Mouse (Mus musculus): ENCODE results near the gene 2210016L21Rik. TPM values are rescaled to one million over a fixed set of nuclear protein-coding genes. Genes with fewer than 3 reads are reported as not detected.

Gene 2210016L21Rik
- polyA plus RNA-seq (2012; rRNA removed): 17.9 and 19.3 TPM in 2 replicates

DNA sequence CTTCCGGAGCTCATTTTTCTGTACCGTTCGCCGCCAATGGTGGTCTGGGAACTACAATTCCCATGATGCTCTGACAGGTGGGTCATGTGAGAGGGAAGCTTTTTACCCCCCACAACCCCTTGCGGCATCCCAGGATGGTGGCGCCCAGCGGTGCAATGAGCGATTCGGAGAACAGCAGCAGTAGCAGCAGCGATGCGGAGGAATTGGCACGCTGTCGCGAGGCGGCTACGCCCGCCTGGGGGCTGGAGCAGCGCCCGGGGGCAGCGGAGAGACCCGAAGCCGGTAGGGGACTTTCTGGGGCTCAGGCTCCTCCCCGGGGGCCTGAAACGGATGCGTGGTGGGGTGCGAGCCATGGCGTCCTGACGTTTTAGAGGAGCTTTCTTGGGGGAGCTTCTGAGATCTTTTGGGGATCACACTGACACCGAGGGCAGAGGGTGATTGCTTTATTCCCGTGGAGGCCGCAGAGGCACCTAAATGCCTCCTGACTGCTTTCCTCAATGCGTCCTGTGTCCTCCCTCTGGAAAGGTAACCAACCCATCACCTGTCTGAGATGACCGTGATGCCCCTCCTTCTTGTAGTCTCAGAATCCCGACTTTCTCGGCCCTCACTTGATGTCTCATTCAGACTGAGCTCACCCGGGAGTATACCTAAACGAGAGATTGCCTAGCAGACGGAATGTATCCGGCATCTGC is at the start of gene 2210016L21Rik:
Gene 2210016L21Rik (plus strand): TSS at position 85 of the 692 bp plus-strand sequence.
- WGBS: 2% methylated on average over 39 of the region's 39 CpGs
- H3K36me3 ChIP-seq (ENCODE audit: control insufficient read depth, insufficient read depth, low read length): peaks cover 22% of the 10 kb centered on the region
- peak; percentile 74 to 78 for DNase-seq (ENCODE audit: low read depth in 1 of 2, low spot score in 2 of 2)
- no peaks in the 10 kb centered on the region for H3K4me1 ChIP-seq (ENCODE audit: control insufficient read depth, insufficient read depth, insufficient read length)
- H3K4me3 ChIP-seq (ENCODE audit: extremely low read depth, insufficient read depth, insufficient read length): peak within 1 kb of the TSS; percentile 91
- peak within 1 kb of the TSS; percentile 88 for H3K27ac ChIP-seq (ENCODE audit: insufficient read depth, low read length)
- H3K27me3 ChIP-seq (ENCODE audit: control insufficient read depth, insufficient read depth, low read length): no peaks in the 10 kb centered on the region
- TF ChIP-seq POLR2A (IDR thresholded peaks at IDR 0.05; ENCODE audit: low read depth, low read length) (peak; percentile 78; the same call in 1 of the 2 replicates), CTCF (IDR thresholded peaks at IDR 0.05; ENCODE audit: extremely low read depth, insufficient read depth, insufficient read length, insufficient replicate concordance) (0 out of 2 replicates have a peak, but pooled peaks have one; percentile 1)

DNA sequence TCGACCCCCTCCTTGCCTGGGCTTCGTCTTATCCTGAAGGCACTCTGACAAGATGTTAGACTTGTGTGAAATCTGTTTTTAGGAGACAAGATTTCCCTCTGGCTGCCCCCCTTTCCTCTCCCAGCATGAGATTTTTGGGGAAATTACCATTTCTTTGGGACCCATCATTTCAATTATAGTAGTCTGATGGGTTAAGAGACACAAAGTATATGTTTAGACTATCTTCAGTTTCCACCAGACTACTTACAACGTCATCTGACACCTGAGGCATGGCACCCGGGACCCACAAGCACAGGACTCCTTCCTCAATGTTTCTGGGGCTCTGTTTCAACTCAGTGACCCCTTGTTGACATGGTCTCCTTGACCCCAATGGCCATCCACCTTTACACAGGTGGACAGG is 46.4 kb upstream of the 2210016L21Rik start:
- Histone ChIP-seq H3K36me3 (ENCODE audit: control insufficient read depth, insufficient read depth, low read length) (no peaks in the 10 kb centered on the region), H3K27me3 (ENCODE audit: control insufficient read depth, insufficient read depth, low read length) (no peaks in the 10 kb centered on the region), H3K4me3 (ENCODE audit: extremely low read depth, insufficient read depth, insufficient read length) (no peak overlapping the region), H3K27ac (ENCODE audit: insufficient read depth, low read length) (no peak overlapping the region), H3K4me1 (ENCODE audit: control insufficient read depth, insufficient read depth, insufficient read length) (peaks cover 7% of the 10 kb centered on the region; the same call in 1 of the 2 replicates)
- no peak for DNase-seq (ENCODE audit: low read depth in 1 of 2, low spot score in 2 of 2)
- 90% methylated on average over 4 of the region's 4 CpGs for WGBS
- no peak for TF ChIP-seq CTCF (IDR thresholded peaks at IDR 0.05; ENCODE audit: extremely low read depth, insufficient read depth, insufficient read length, insufficient replicate concordance)
- no peak for TF ChIP-seq POLR2A (IDR thresholded peaks at IDR 0.05; ENCODE audit: low read depth, low read length)

DNA sequence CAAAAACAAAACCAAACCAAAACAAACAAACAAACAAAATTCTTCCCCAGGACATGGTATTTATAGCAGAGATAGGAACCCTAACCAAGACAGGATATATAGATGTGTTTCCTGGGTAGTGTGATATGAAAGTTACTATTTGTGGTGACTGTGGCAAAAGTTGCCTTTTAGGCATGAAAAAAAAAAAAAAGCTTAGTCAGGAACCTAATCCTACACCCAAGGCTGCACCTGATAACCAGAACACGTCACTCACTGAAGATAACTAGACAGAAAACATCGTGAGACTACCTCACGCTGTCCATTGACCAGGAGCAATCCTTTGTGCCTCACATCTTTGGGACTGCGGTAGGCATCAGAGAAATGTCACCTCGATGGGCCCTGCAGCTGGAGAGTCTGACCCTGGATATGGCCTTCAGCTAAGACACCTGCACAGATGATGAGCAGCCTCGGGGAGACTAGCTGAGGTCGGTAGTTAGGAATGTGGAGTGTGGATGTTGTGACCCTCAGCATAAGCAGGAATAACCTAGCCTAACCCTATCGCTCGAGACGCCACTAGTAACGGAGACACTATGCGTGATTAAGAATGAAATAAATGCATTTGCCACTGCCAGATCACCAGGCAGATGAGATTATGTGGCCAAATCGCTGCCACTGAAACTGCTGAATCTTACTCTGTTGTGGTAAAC is 45.1 kb upstream of the 2210016L21Rik start, which contains the start of gene Oasl2:
Gene Oasl2 (plus strand): TSS at position 249 of the 686 bp plus-strand sequence.
- WGBS: 25% methylated on average over 13 of the region's 13 CpGs
- TF ChIP-seq CTCF (IDR thresholded peaks at IDR 0.05; ENCODE audit: extremely low read depth, insufficient read depth, insufficient read length, insufficient replicate concordance): no peak
- no peak for TF ChIP-seq POLR2A (IDR thresholded peaks at IDR 0.05; ENCODE audit: low read depth, low read length)
- peak within 1 kb of the TSS; percentile 55 for H3K4me3 ChIP-seq (ENCODE audit: extremely low read depth, insufficient read depth, insufficient read length)
- H3K27ac ChIP-seq (ENCODE audit: insufficient read depth, low read length): peak within 1 kb of the TSS; percentile 36
- no peaks in the 10 kb centered on the region for H3K27me3 ChIP-seq (ENCODE audit: control insufficient read depth, insufficient read depth, low read length)
- peaks cover 7% of the 10 kb centered on the region; the same call in 1 of the 2 replicates for H3K4me1 ChIP-seq (ENCODE audit: control insufficient read depth, insufficient read depth, insufficient read length)
- no peaks in the 10 kb centered on the region for H3K36me3 ChIP-seq (ENCODE audit: control insufficient read depth, insufficient read depth, low read length)
- DNase-seq (ENCODE audit: low read depth in 1 of 2, low spot score in 2 of 2): no peak

DNA sequence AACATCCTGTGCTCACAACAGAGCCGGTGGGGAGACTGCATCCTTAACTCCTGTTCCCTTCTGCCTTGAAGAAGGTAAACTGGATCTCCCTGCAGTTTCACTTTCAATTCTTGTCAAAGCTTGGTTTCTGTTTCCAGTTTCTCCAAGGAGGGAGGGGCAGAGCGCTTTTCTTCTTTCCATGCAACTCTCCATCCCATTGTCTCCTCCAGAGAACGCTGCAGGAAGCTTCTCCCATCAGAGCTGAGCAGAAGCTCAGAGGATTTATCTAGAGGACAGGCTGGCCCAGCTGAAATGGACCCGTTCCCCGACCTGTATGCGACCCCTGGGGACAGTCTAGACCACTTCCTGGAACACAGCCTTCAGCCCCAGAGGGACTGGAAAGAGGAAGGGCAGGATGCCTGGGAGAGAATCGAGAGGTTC is 44.6 kb upstream of the 2210016L21Rik start:
- WGBS: 1% methylated on average over 7 of the region's 7 CpGs
- Histone ChIP-seq H3K27me3 (ENCODE audit: control insufficient read depth, insufficient read depth, low read length) (no peaks in the 10 kb centered on the region), H3K27ac (ENCODE audit: insufficient read depth, low read length) (peak overlapping the region; percentile 36), H3K36me3 (ENCODE audit: control insufficient read depth, insufficient read depth, low read length) (no peaks in the 10 kb centered on the region), H3K4me3 (ENCODE audit: extremely low read depth, insufficient read depth, insufficient read length) (peak overlapping the region; percentile 55), H3K4me1 (ENCODE audit: control insufficient read depth, insufficient read depth, insufficient read length) (peaks cover 7% of the 10 kb centered on the region; the same call in 1 of the 2 replicates)
- DNase-seq (ENCODE audit: low read depth in 1 of 2, low spot score in 2 of 2): peak in 1 of 2 experiments; percentile 14
- no peak for TF ChIP-seq CTCF (IDR thresholded peaks at IDR 0.05; ENCODE audit: extremely low read depth, insufficient read depth, insufficient read length, insufficient replicate concordance)
- TF ChIP-seq POLR2A (IDR thresholded peaks at IDR 0.05; ENCODE audit: low read depth, low read length): no peak

DNA sequence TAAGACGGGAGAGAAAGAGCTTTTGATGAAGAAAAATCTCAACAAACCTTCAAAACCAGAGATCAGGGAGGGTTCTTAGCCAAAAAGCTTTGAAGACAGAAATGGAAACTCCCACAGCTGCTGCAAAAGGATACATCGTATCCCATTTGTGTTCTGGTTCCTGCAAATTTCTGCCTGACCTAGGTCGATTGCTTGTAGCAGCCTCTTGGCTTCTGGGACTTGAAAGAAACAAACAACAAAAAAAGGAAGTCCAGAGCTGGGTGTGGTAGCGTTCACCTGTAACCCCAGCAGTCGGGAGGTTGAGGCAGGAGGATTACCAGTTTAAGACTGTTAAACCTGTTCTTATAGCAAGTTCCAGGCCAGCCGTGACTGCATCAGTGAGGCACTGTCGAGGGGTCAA is 43.1 kb upstream of the 2210016L21Rik start:
- peaks cover 7% of the 10 kb centered on the region; the same call in 1 of the 2 replicates for H3K4me1 ChIP-seq (ENCODE audit: control insufficient read depth, insufficient read depth, insufficient read length)
- H3K27me3 ChIP-seq (ENCODE audit: control insufficient read depth, insufficient read depth, low read length): no peaks in the 10 kb centered on the region
- no peak overlapping the region for H3K4me3 ChIP-seq (ENCODE audit: extremely low read depth, insufficient read depth, insufficient read length)
- no peak for DNase-seq (ENCODE audit: low read depth in 1 of 2, low spot score in 2 of 2)
- TF ChIP-seq POLR2A (IDR thresholded peaks at IDR 0.05; ENCODE audit: low read depth, low read length): no peak
- TF ChIP-seq CTCF (IDR thresholded peaks at IDR 0.05; ENCODE audit: extremely low read depth, insufficient read depth, insufficient read length, insufficient replicate concordance): no peak
- H3K36me3 ChIP-seq (ENCODE audit: control insufficient read depth, insufficient read depth, low read length): no peaks in the 10 kb centered on the region
- 28% methylated on average over 7 of the region's 7 CpGs for WGBS
- H3K27ac ChIP-seq (ENCODE audit: insufficient read depth, low read length): no peak overlapping the region

DNA sequence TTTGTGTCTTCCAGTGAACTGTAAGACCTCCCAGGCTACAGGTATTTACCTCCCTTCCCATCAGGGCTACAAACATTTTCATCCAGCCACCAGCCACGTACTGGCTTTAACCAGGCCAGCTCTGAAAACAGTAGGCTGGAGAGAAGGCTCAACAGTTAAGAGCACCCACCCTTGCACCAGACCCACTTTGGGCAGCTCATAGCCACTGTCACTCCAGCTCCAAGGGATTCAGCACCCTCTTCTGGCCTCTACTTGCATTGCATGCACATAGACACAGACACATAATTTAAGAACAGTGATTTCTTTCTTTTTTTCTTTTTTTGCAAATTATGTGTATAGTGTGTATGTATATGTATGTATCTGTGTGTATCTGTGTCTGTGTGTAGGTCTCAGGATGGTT is 39.5 kb upstream of the 2210016L21Rik start:
- H3K27me3 ChIP-seq (ENCODE audit: control insufficient read depth, insufficient read depth, low read length): no peaks in the 10 kb centered on the region
- peak; percentile 68; the same call in 1 of the 2 replicates for TF ChIP-seq CTCF (IDR thresholded peaks at IDR 0.05; ENCODE audit: extremely low read depth, insufficient read depth, insufficient read length, insufficient replicate concordance)
- TF ChIP-seq POLR2A (IDR thresholded peaks at IDR 0.05; ENCODE audit: low read depth, low read length): no peak
- WGBS: 74% methylated on average over 1 of the region's 1 CpGs
- peaks cover 3% of the 10 kb centered on the region; the same call in 1 of the 2 replicates for H3K4me1 ChIP-seq (ENCODE audit: control insufficient read depth, insufficient read depth, insufficient read length)
- H3K27ac ChIP-seq (ENCODE audit: insufficient read depth, low read length): no peak overlapping the region
- peaks cover 10% of the 10 kb centered on the region for H3K36me3 ChIP-seq (ENCODE audit: control insufficient read depth, insufficient read depth, low read length)
- peak in 1 of 2 experiments; percentile 39 for DNase-seq (ENCODE audit: low read depth in 1 of 2, low spot score in 2 of 2)
- H3K4me3 ChIP-seq (ENCODE audit: extremely low read depth, insufficient read depth, insufficient read length): no peak overlapping the region

Data from spleen, adult 2 months (tissue).